Mouse (Mus musculus) left cerebral cortex, postnatal 14 days (tissue): Measurements from ENCODE around the gene Trpm6. TPM values are rescaled to one million over a fixed set of nuclear protein-coding genes. Genes with fewer than 3 reads are reported as not detected.

Experiments used
- DNase-seq, 2 experiments: peaks; one replicate each; pipeline ENCODE4 v3.0.0; 2021 to 2022; ENCODE audit warnings: low spot score in 2 of 2, mixed read lengths in 1 of 2
- intact Hi-C: fragments of 180-260 bp; cut with DNase I; formaldehyde crosslinking; loops from one replicate; pipeline ENCODE4 v1.15.1; 2025
- total RNA-seq, 2 experiments: library from RNA; stranded (reverse); gene quantifications; 2 replicates each; pipeline ENCODE4 v1.2.3; 2021

The Trpm6 gene
- total RNA-seq, 2 experiments from 2014 or later, result 0.59 to 0.62 TPM

GRCm38 (mm10) chr19:18758916-18759315 lies 9.1 kb downstream of the Trpm6 start:
- intact Hi-C loops, result no loop called here
- DNase-seq, result no peak

- intact Hi-C loops, result no loop called here
- DNase-seq, result no peak
Measured at GRCm38 (mm10) chr19:18766399-18766798, 16.6 kb downstream of the Trpm6 start.

DNA sequence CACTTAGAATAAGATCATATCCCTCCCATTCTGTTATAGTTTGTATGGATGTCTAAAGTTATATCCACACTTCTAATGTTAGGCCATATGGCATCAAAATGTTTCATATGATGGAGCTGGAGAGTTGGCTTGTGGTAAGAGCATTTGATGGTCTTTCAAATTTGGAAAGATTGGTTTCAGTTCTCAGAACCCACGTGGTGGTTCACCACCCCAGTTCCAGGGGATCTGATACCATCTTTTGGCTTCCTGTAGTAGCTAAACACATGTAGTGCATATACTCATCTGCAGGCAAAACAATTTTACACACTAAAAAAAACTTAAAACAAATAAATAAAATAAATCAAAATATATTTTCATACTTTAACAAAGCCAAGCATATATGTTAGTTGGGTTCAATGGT lies 21.3 kb downstream of the Trpm6 start:
- DNase-seq, result no peak
- intact Hi-C loops, result no loop called here

GRCm38 (mm10) chr19:18771561-18771960 lies 21.8 kb downstream of the Trpm6 start:
- DNase-seq, result peak in 1 of 2 experiments; percentile 1
- intact Hi-C loops, result no loop called here

DNA sequence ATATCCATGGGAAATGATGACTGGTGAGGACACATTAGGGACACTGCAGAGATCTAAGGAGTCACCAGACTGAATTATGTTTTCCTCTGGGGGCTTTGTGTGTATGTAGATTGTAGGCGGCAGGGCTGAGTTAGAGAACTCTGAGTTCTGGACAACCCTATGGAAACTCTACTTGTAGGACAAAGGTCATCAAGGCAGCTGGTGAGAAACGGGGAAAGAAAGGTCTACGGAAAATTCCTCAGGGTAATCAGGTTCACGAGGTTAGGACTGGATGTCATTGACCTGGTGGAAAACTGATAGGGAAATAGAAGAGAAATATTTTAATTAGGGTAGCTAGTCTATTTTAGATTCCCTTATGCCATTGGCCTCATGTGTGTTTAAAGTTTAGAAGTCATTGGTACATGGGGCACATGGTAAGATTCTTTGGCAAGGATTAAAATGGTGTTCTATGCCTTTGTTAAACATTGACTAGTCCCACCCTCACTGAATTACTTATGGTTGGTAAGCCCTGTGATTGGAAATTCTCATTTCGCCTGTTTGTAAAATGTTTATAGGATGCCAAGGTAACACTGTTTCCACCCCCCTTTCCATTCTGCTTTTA lies 23.2 kb downstream of the Trpm6 start:
- no peak for DNase-seq
- intact Hi-C loops, result no loop called here

DNA sequence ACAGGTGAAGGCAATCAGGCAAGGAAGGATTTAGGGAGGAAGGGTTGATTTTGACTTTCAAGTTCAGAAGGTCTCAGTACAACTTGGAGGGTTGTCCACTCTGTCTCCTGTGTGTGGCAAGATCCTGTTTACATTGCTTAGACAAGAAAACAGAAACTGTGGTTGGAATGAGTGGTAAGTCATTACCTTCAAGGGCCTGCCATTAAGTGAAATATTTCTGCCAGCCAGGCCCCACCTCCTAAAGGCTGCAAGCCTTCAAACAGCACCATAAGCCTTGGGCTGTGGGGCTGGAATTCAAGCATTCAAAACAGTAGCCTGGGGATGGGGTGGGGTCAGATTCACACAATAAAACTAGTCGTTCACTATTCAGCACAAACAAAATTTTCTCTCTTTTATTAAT lies 24.3 kb downstream of the Trpm6 start:
- DNase-seq, result no peak
- intact Hi-C loops, result no loop called here

- intact Hi-C loops, result no loop called here
- no peak for DNase-seq
Measured at GRCm38 (mm10) chr19:18799646-18800045, 49.9 kb downstream of the Trpm6 start.

- intact Hi-C loops, result no loop called here
- no peak for DNase-seq
Measured at GRCm38 (mm10) chr19:18811264-18811663, 61.5 kb downstream of the Trpm6 start.

GRCm38 (mm10) chr19:18815170-18815569 lies 65.4 kb downstream of the Trpm6 start:
- no peak for DNase-seq
- intact Hi-C loops, result no loop called here

GRCm38 (mm10) chr19:18817425-18817824 lies 67.6 kb downstream of the Trpm6 start:
- intact Hi-C loops, result no loop called here
- DNase-seq, result no peak

DNA sequence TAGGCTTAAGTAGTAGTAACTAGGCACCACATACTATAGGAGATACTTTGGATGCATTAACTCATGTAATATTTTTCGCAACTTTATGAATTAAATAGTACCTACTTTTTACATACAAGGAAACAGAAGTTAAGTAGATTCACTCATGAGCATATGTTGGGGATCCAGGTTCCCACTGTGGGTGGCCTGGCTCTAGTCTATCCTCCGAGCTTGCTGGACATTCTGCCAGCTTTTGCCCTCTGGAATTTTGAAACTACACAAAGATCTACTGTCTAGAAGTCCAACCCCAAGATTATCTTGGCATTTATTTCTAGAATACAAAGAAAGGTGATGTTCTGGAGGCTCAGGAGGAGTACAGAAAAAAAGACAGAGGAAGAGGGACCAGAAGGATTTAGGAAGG lies 78.8 kb downstream of the Trpm6 start:
- no peak for DNase-seq
- intact Hi-C loops, result no loop called here

DNA sequence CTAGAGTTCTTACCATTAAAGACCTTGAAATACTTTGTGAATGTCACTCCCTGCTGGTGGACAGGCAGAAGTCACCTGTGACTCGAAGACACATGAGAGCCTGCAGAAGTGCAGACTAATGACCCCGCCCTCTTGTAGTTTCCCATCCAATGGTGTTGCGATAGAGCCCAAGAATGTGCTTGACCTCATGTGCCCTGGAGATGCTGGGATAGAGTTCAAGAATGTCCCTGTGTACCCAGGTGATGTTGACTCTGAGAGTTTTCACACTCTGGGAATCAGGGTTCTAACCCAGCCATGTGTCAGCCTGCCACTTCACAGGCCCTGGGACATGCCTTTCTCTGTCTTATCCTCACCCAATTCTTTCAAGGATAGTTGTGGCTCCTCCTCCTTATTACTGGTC lies 81.4 kb downstream of the Trpm6 start:
- DNase-seq, result no peak
- intact Hi-C loops, result loop anchor here (10.0 kb wide), 1 partner anchor 1706 kb away; no protein-coding TSS in a partner anchor

DNA sequence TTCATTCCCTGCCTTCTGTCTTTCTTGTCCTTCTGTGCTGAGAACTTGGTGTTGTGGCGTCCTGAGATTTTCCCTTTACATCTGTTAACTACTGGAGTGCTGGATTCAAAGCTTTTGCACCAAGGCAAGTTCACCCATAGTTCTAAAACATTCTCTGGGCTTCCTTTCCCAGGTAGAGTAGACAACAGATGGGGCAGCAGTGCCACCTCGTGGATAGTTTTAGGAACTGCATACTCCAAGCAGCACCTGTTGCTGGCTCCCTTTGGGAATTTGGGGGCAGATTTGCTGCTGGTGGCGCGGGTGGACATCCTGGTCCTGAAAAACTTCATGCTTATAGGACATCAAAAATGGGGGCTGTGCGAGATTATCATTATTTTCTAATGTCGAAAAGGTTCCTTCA lies 85.2 kb downstream of the Trpm6 start:
- intact Hi-C loops, result loop anchor here (5.0 to 10.0 kb wide), 2 partner anchors 118 to 1710 kb away; no protein-coding TSS in a partner anchor
- DNase-seq, result peak; percentile 56 to 77

DNA sequence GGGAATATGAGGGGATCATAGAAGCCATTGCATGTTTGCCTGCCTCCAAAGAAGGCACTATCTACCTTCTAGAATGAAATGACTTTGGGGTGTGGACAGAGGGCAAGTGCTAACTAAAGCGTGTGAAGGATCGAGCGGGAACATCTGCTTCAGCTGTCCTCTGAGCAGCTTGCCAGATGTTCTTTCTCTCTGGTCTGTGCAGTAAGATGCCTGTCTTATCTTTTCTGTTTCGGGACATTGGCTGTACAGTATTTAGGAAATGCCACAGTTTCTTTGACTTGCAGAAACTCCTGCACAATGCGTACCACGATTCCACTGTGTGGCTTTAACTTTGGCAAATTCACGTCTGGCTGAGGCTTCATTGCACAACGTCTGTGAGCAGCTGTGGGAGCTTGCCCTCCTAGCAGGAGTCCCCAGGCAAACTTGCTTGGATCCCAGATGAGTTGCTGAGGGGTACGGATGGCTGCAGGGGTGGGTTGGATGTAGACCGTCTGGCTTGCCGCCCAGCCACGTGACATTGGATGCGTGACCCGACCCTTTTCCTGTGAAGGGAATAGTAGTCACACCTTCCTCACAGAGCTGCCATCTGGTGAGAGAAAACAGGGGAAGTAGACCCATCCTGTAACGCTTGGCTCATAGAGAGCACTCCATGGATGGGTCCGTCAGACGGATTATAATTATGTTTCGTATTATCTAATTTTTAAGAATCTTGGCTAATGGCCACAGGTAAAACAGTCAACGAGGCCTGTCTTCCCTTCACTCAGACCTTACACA lies 92.2 kb downstream of the Trpm6 start:
- intact Hi-C loops, result no loop called here

GRCm38 (mm10) chr19:18842626-18843025 lies 92.8 kb downstream of the Trpm6 start:
- DNase-seq, result no peak
- intact Hi-C loops, result no loop called here

More for the DNA sequence above, 92.2 kb downstream of the Trpm6 start:
- no peak for DNase-seq

GRCm38 (mm10) chr19:18846336-18846735 lies 96.6 kb downstream of the Trpm6 start:
- no peak for DNase-seq
- intact Hi-C loops, result no loop called here

DNA sequence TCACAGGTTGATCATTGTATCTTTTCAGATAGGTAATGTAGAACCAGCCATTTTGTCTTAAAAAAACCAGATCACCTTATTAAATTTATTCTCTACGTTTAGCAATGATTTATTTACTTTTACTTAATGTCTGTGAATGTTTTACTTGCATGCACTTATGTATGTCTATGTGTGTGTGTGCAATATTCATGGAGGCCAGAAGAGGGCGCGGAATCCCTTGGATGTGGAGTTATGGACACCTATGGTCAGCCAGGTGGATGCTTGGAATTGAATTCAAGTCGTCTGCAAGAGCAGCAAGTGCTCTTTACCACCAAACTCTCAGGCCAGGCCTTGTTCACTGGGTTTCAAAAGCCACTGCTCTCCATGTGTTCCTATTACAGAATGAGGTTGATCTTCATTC lies 118.5 kb downstream of the Trpm6 start:
- intact Hi-C loops, result no loop called here
- no peak for DNase-seq

DNA sequence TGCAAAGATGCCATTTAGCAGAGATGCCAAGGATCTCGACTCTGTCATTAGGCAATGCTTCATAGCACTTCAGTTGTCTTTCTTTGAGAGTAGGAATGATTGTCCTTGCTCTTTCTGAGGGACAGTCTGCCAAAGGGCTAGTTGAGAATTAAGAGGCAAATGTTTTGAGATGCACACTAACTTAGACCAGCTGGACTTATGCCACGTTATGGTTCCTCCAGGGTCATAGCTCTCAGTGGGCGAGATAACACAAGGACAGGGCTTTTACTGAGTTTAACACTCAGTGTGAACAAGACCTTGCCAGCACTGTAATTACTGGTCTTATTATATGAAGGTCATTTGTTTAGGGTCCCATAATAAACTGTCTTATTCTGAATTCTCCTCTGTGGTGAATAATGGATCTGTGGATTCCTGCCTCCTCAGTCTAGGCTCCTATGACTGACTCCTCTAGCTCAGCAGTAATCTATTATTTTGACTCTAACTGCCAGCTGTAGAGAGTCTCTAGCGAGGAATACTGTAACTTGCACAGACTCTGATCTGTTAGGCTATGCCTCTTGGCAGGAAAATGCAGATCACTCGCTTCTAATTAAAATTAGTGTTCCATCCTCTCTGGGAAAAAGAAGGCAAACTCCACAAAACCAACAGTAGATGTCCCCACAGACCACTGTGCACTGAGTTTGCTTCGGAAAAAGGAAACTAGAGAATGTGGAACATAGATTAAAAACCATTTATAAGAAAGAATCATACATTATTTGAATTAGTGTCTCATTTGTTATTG lies 123.2 kb downstream of the Trpm6 start:
- peak; percentile 60 to 65 for DNase-seq
- intact Hi-C loops, result loop anchor here (5.0 kb wide), 1 partner anchor 1474 kb away; no protein-coding TSS in a partner anchor

DNA sequence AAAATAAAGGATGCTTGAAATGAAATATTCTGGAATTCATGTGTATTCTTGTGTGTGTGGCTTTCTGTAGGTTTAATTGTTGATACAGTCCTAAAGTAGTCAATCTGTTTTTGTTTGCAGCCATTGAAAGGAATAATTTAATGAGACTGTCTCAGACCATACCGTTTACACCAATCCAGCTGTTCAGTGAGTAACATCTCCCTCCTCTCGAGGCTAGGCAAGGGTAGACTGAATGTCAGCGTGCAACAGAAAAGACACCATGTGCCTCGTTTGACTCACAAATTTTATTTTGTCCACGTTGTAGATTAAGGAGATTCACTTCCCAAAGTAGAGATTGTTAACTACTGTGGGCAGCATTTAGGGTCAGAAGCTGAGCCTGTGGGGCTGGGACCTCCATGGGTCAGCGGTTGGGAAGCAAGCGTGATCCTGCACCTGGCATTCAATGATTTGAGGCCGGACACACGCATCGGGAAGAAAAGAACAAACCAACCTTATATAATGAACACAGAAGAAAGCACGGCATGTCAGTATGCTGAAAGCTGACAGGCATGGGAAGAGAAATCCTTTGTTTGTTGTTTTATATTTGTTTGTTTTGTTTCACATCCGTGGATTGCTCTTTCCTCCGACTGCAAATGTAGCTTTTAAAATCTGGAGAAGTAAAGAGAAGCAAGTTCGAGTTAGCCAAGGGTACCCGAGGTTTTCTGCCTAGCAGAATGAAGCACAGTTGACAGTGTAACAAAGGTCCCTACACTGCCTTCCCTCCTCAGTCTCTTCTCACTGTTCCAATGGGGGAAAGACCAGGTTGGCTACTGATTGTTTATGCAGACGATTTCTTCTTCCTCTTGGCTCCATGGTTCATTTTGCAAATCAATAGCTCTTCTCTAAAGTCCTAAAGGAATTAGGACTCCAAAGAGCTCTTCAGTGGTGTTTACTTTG lies 124.2 kb downstream of the Trpm6 start:
- no peak for DNase-seq
- intact Hi-C loops, result loop anchor here (5.0 kb wide), 1 partner anchor 1473 kb away; no protein-coding TSS in a partner anchor
